ENCODE assay signal across 8 mouse cellular contexts in the genomic region with DNA sequence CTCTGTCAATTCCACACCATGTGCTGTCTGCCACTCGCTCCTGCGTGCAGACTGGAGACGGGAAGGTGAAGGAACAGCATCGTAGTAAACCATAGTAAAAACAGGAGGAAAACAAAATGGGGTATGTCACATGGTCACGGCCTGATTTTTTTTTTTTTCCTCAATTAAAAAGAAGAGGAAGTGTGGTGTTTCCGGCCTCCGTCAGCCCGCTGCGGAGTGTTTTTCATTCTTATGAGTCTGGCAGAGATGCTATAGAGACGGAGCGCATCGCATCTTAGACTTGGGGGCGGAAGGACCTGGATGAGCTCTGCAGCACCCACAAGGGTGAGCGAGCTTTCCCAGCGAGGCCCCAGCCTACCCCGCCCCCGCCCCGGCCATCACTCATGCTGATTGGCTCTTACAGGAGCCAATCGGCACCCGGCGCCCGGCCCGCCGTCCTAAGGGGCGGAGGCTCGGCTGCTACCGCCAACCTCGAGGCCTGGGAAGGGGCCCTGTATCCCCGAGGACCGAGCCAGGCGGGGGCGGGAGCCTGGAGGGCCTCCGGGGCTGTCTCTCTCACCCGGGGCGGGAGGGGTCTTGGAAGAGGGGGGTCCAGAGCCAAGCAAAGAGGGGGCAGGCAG. TPM values are rescaled to one million over a fixed set of nuclear protein-coding genes. Genes with fewer than 3 reads are reported as not detected.
DNase-seq lines count a peak whose midpoint lies in the region; ATAC-seq and TF ChIP-seq lines count a peak whose summit lies in the region.

No protein-coding gene starts in this region.

- H3K27me3 ChIP-seq in heart, embryonic 11.5 days (ENCODE audit: control insufficient read depth, insufficient read depth, low read length), result no peaks in the 10 kb centered on the region
- H3K27me3 ChIP-seq in kidney, embryonic 16.5 days (ENCODE audit: insufficient read depth, low read length), result no peaks in the 10 kb centered on the region
- peaks cover 17% of the 10 kb centered on the region for H3K27me3 ChIP-seq in liver, embryonic 11.5 days (replicated peaks; ENCODE audit: control insufficient read depth, insufficient read depth, low read length)
- no peaks in the 10 kb centered on the region for H3K27me3 ChIP-seq in myocyte (ENCODE audit: control insufficient read depth, insufficient read depth, insufficient read length)

- no peaks in the 10 kb centered on the region for H3K9me3 ChIP-seq in heart, embryonic 11.5 days (replicated peaks; ENCODE audit: control insufficient read depth, low read length)
- H3K9me3 ChIP-seq in kidney, embryonic 16.5 days (ENCODE audit: low read length), result no peaks in the 10 kb centered on the region
- no peaks in the 10 kb centered on the region for H3K9me3 ChIP-seq in liver, embryonic 11.5 days (ENCODE audit: control insufficient read depth, low read length)

- no peaks in the 10 kb centered on the region; the same call in 1 of the 2 replicates for H3K36me3 ChIP-seq in heart, embryonic 11.5 days (ENCODE audit: control insufficient read depth, insufficient read depth, low read length)
- H3K36me3 ChIP-seq in kidney, embryonic 16.5 days (ENCODE audit: insufficient read depth, low read length), result peaks cover 5% of the 10 kb centered on the region
- peaks cover 4% of the 10 kb centered on the region for H3K36me3 ChIP-seq in liver, embryonic 11.5 days (ENCODE audit: control insufficient read depth, insufficient read depth, low read length)
- peaks cover 7% of the 10 kb centered on the region for H3K36me3 ChIP-seq in myocyte (ENCODE audit: control insufficient read depth, insufficient read depth)

- H3K9ac ChIP-seq in heart, embryonic 11.5 days (ENCODE audit: low read depth, low read length), result peak overlapping the region; percentile 80
- H3K9ac ChIP-seq in kidney, embryonic 16.5 days (replicated peaks; ENCODE audit: low read length), result peak overlapping the region; percentile 79
- peak overlapping the region; percentile 69 for H3K9ac ChIP-seq in liver, embryonic 11.5 days (ENCODE audit: low read depth, low read length)

- peak overlapping the region; percentile 36 for H3ac ChIP-seq in myocyte (ENCODE audit: control insufficient read depth, insufficient read length)

- peak overlapping the region; percentile 76 for H3K4me3 ChIP-seq in heart, embryonic 11.5 days (ENCODE audit: low read depth, low read length)
- H3K4me3 ChIP-seq in kidney, embryonic 16.5 days (ENCODE audit: low read length), result peak overlapping the region; percentile 50
- peak overlapping the region; percentile 51 for H3K4me3 ChIP-seq in liver, embryonic 11.5 days (ENCODE audit: low read depth, low read length)
- peak overlapping the region; percentile 96 for H3K4me3 ChIP-seq in myocyte

- TF ChIP-seq POLR2A in brain, embryonic 14.5 days (IDR thresholded peaks at IDR 0.05; ENCODE audit: borderline replicate concordance, extremely low read depth, insufficient read depth, insufficient read length, poor library complexity, severe bottlenecking), result 0 out of 2 replicates have a peak, but pooled peaks have one; percentile 58
- peak; percentile 76 for TF ChIP-seq POLR2A in myocyte (IDR thresholded peaks at IDR 0.05; ENCODE audit: insufficient read length, low read depth)

- peak; percentile 87 for DNase-seq in A20 (ENCODE audit: low read depth, low spot score)
- DNase-seq in brain, embryonic 14.5 days (ENCODE audit: low read depth), result peak; percentile 99
- DNase-seq in liver, embryonic 11.5 days (ENCODE audit: low spot score), result peak; percentile 85
- DNase-seq in spleen, postnatal 4 days (ENCODE audit: low spot score in 2 of 2), result peak; percentile 73 to 82

- H3K4me2 ChIP-seq in heart, embryonic 11.5 days, result peak overlapping the region; percentile 81
- H3K4me2 ChIP-seq in kidney, embryonic 16.5 days (replicated peaks; ENCODE audit: low read depth, low read length), result peak overlapping the region; percentile 63
- peak overlapping the region; percentile 76 for H3K4me2 ChIP-seq in liver, embryonic 11.5 days
- peak overlapping the region; percentile 98 for H3K4me2 ChIP-seq in myocyte (ENCODE audit: low read depth)

- no peak for TF ChIP-seq CTCF in brain, embryonic 14.5 days (IDR thresholded peaks at IDR 0.05; ENCODE audit: borderline replicate concordance, extremely low read depth, insufficient read depth, insufficient read length)

- peak; percentile 60; the same call in 1 of the 2 replicates for ATAC-seq in erythroblast, adult 5-6 weeks (replicated peaks; ENCODE audit: low FRiP score, poor library complexity, severe bottlenecking)
- ATAC-seq in heart, embryonic 11.5 days (replicated peaks; ENCODE audit: insufficient number of reproducible peaks, low FRiP score, low TSS enrichment), result peak; percentile 97
- peak; percentile 99 for ATAC-seq in kidney, embryonic 16.5 days (ENCODE audit: low FRiP score, low TSS enrichment)
- ATAC-seq in liver, embryonic 11.5 days (replicated peaks; ENCODE audit: low FRiP score), result peak; percentile 99

- peaks cover 18% of the 10 kb centered on the region; the same call in 1 of the 2 replicates for H3K4me1 ChIP-seq in heart, embryonic 11.5 days (ENCODE audit: control insufficient read depth, insufficient read depth, low read length)
- H3K4me1 ChIP-seq in kidney, embryonic 16.5 days (ENCODE audit: insufficient read depth, low read length), result peaks cover 32% of the 10 kb centered on the region
- peaks cover 5% of the 10 kb centered on the region; the same call in 1 of the 2 replicates for H3K4me1 ChIP-seq in liver, embryonic 11.5 days (replicated peaks; ENCODE audit: control insufficient read depth, insufficient read depth, low read length)

- WGBS in heart, embryonic 11.5 days (ENCODE audit: insufficient replicate concordance), result 2% methylated on average over 35 of the region's 35 CpGs
- under 1% methylated on average over 34 of the region's 35 CpGs for WGBS in kidney, embryonic 16.5 days
- WGBS in liver, embryonic 11.5 days, result 2% methylated on average over 35 of the region's 35 CpGs

- H3K27ac ChIP-seq in heart, embryonic 11.5 days (ENCODE audit: low read depth, low read length), result peak overlapping the region; percentile 97
- H3K27ac ChIP-seq in kidney, embryonic 16.5 days (ENCODE audit: low read length), result peak overlapping the region; percentile 98
- peak overlapping the region; percentile 67 for H3K27ac ChIP-seq in liver, embryonic 11.5 days (ENCODE audit: low read depth, low read length)

- H3K79me2 ChIP-seq in myocyte (ENCODE audit: control insufficient read depth, insufficient read depth), result peaks cover 98% of the 10 kb centered on the region

TF ChIP-seq in myocyte, 11 proteins besides CTCF, POLR2A, EP300 and RAD21:
- TF ChIP-seq CEBPB (IDR thresholded peaks at IDR 0.05; ENCODE audit: insufficient read depth, poor library complexity, severe bottlenecking) (no peak), SRF (IDR thresholded peaks at IDR 0.05; ENCODE audit: control insufficient read depth, insufficient read length, low read depth) (no peak), MYOD1 (IDR thresholded peaks at IDR 0.05; ENCODE audit: control insufficient read depth in 1 of 3, insufficient read length in 2 of 3, low read depth in 2 of 3) (no peak), E2F4 (IDR thresholded peaks at IDR 0.05; ENCODE audit: insufficient read depth) (peak; percentile 20), MYOG (IDR thresholded peaks at IDR 0.05; ENCODE audit: control insufficient read depth in 1 of 3, insufficient read depth in 1 of 3, insufficient read length in 2 of 3, low read depth in 2 of 3) (no peak), USF1 (IDR thresholded peaks at IDR 0.05; ENCODE audit: low read depth) (peak; percentile 64), MAX (IDR thresholded peaks at IDR 0.05; ENCODE audit: low read depth) (no peak), POLR2AphosphoS2 (IDR thresholded peaks at IDR 0.05; ENCODE audit: insufficient read length, low read depth) (no peak), TCF12 (IDR thresholded peaks at IDR 0.05; ENCODE audit: insufficient read depth, poor library complexity, severe bottlenecking) (no peak), TCF3 (IDR thresholded peaks at IDR 0.05; ENCODE audit: insufficient read length, low read depth) (peak; percentile 27), REST (IDR thresholded peaks at IDR 0.05; ENCODE audit: insufficient read depth, insufficient read length) (no peak)

RNA-seq across cellular contexts. Expression of a gene that starts 8.1 kb away (rescaled TPM):
- polyA plus RNA-seq in brain, embryonic 14.5 days (2012; rRNA removed), result 11.8 and 17.6 TPM in 2 replicates
- 0.42 TPM in 1 of 2 replicates, not detected in the other for total RNA-seq in erythroblast, adult 5-6 weeks (2015; ENCODE audit: low replicate concordance)
- not detected in 2 replicates for total RNA-seq in erythroblast, adult 5-6 weeks (2017; ENCODE audit: low replicate concordance)
- 8.4 and 10.9 TPM in 2 replicates for polyA plus RNA-seq in heart, embryonic 11.5 days (2014; fragmentation: Nextera tagmentation; extraction: Ambion mirVana)
- polyA plus RNA-seq in kidney, embryonic 16.5 days (2015; fragmentation: Nextera tagmentation; extraction: Ambion mirVana), result 4.2 and 4.3 TPM in 2 replicates
- 3.6 and 4.1 TPM in 2 replicates for polyA plus RNA-seq in liver, embryonic 11.5 days (2014; fragmentation: Nextera tagmentation; extraction: Ambion mirVana)
- 3.9 TPM for polyA plus RNA-seq in myocyte (2012; fragmentation: generic; extraction: Trizol)

RNA-seq across cellular contexts. Expression of a gene that starts 33.1 kb away (rescaled TPM):
- 4.5 and 6.3 TPM in 2 replicates for polyA plus RNA-seq in brain, embryonic 14.5 days (2012; rRNA removed)
- 3.6 and 5.2 TPM in 2 replicates for total RNA-seq in erythroblast, adult 5-6 weeks (2015; ENCODE audit: low replicate concordance)
- total RNA-seq in erythroblast, adult 5-6 weeks (2017; ENCODE audit: low replicate concordance), result 4.6 and 7.6 TPM in 2 replicates
- 7.9 and 8.7 TPM in 2 replicates for polyA plus RNA-seq in heart, embryonic 11.5 days (2014; fragmentation: Nextera tagmentation; extraction: Ambion mirVana)
- polyA plus RNA-seq in kidney, embryonic 16.5 days (2015; fragmentation: Nextera tagmentation; extraction: Ambion mirVana), result 11.2 and 11.8 TPM in 2 replicates
- polyA plus RNA-seq in liver, embryonic 11.5 days (2014; fragmentation: Nextera tagmentation; extraction: Ambion mirVana), result 10.9 and 12.1 TPM in 2 replicates
- polyA plus RNA-seq in myocyte (2012; fragmentation: generic; extraction: Trizol), result 43.3 TPM

RNA-seq across cellular contexts. Expression of a gene that starts 50.2 kb away (rescaled TPM):
- 0.05 and 0.15 TPM in 2 replicates for polyA plus RNA-seq in brain, embryonic 14.5 days (2012; rRNA removed)
- not detected in 2 replicates for total RNA-seq in erythroblast, adult 5-6 weeks (2015; ENCODE audit: low replicate concordance)
- not detected in 2 replicates for total RNA-seq in erythroblast, adult 5-6 weeks (2017; ENCODE audit: low replicate concordance)
- polyA plus RNA-seq in heart, embryonic 11.5 days (2014; fragmentation: Nextera tagmentation; extraction: Ambion mirVana), result 33.1 and 40.5 TPM in 2 replicates
- 13.1 and 15.0 TPM in 2 replicates for polyA plus RNA-seq in kidney, embryonic 16.5 days (2015; fragmentation: Nextera tagmentation; extraction: Ambion mirVana)
- polyA plus RNA-seq in liver, embryonic 11.5 days (2014; fragmentation: Nextera tagmentation; extraction: Ambion mirVana), result 12.1 and 12.6 TPM in 2 replicates
- polyA plus RNA-seq in myocyte (2012; fragmentation: generic; extraction: Trizol), result 4.0 TPM

Comparison
In these comparisons a context has a peak if more than half of its experiments do, and no peak if none do; other contexts are left out.
1. Peak in every context shown above with its lines: DNase-seq, ATAC-seq, H3K4me3 ChIP-seq and H3K27ac ChIP-seq.